Mouse (Mus musculus) stomach, embryonic 16.5 days (tissue): ENCODE measurements around the gene Tgoln1. TPM values are rescaled to one million over a fixed set of nuclear protein-coding genes. Genes with fewer than 3 reads are reported as not detected.

ENCODE experiments used
- polyA plus RNA-seq: library from polyadenylated mRNA; unstranded; fragments of >200 nt; fragmentation: Nextera tagmentation; extraction: Ambion mirVana; gene quantifications from 2 replicates; pipeline ENCODE4 v1.2.1, GENCODE M21; 2015

The Tgoln1 gene
- polyA plus RNA-seq, 1 experiment from 2014 or later, result 43.5 TPM

Other genes with a start within 250 kb of the Tgoln1 start
- gene Vamp5, start 236.5 kb downstream of the Tgoln1 start, polyA plus RNA-seq, result 25.2 and 30.4 TPM in 2 replicates
- 244 and 269 TPM in 2 replicates for gene Vamp8, start 226.3 kb downstream of the Tgoln1 start, polyA plus RNA-seq
- 34.7 and 35.3 TPM in 2 replicates for gene Ggcx, start 202.7 kb downstream of the Tgoln1 start, polyA plus RNA-seq
- gene Mat2a, start 177.4 kb downstream of the Tgoln1 start, polyA plus RNA-seq, result 298 and 309 TPM in 2 replicates
- 0.21 and 0.24 TPM in 2 replicates for gene Sh2d6, start 95.3 kb downstream of the Tgoln1 start, polyA plus RNA-seq
- gene Capg, start 72.6 kb downstream of the Tgoln1 start, polyA plus RNA-seq, result 142 and 180 TPM in 2 replicates
- 18.1 and 19.6 TPM in 2 replicates for gene Elmod3, start 18.6 kb downstream of the Tgoln1 start, polyA plus RNA-seq
- gene Retsat, start 18.5 kb downstream of the Tgoln1 start, polyA plus RNA-seq, result 29.6 and 32.7 TPM in 2 replicates
- 20.6 and 21.1 TPM in 2 replicates for gene Tcf7l1, start 172.3 kb upstream of the Tgoln1 start, polyA plus RNA-seq